ENCODE assay signal across 9 mouse cellular contexts in genomic region chr13:73263128-73263971, GRCm38 (mm10). TPM values are rescaled to one million over a fixed set of nuclear protein-coding genes. Genes with fewer than 3 reads are reported as not detected.
DNase-seq lines count a peak whose midpoint lies in the region; ATAC-seq and TF ChIP-seq lines count a peak whose summit lies in the region.
"Had no signal": no experiment of that assay in that cellular context is flagged by ENCODE, and none has a peak within 500 bp of the region (broad histone marks: within the 10 kb centered on the region; RNA-seq: fewer than 3 reads in every experiment).

No protein-coding gene starts in this region.

- peak overlapping the region; percentile 42 for H3K4me2 ChIP-seq in lung, postnatal 0 days (replicated peaks; ENCODE audit: low read depth, low read length)
- H3K4me2 ChIP-seq in limb, embryonic 11.5 days (ENCODE audit: low read depth, severe bottlenecking): peak overlapping the region; percentile 25
- H3K4me2 ChIP-seq in stomach, postnatal 0 days (replicated peaks; ENCODE audit: low read depth): peak overlapping the region; percentile 31

- no peak overlapping the region for H3K27ac ChIP-seq in lung, postnatal 0 days (ENCODE audit: low read length)
- no peak overlapping the region for H3K27ac ChIP-seq in limb, embryonic 11.5 days (replicated peaks; ENCODE audit: low read depth, low read length)
- H3K27ac ChIP-seq in stomach, postnatal 0 days (replicated peaks): no peak overlapping the region

- no peak overlapping the region for H3K9ac ChIP-seq in lung, postnatal 0 days (replicated peaks; ENCODE audit: low read depth)
- H3K9ac ChIP-seq in limb, embryonic 11.5 days (ENCODE audit: low read length): no peak overlapping the region
- no peak overlapping the region for H3K9ac ChIP-seq in stomach, postnatal 0 days (ENCODE audit: low read length)

- intact Hi-C loops in left cerebral cortex, postnatal 14 days (cut with DNase I): loop anchor here (5.0 kb wide), 2 partner anchors 636 to 971 kb away; partner anchors contain the start of gene Irx2

- peak overlapping the region; percentile 26 for H3K4me3 ChIP-seq in lung, postnatal 0 days (ENCODE audit: low read depth, low read length)
- peak overlapping the region; percentile 6; the same call in 1 of the 2 replicates for H3K4me3 ChIP-seq in limb, embryonic 11.5 days (ENCODE audit: low read depth, low read length)
- peak overlapping the region; percentile 15 for H3K4me3 ChIP-seq in stomach, postnatal 0 days (ENCODE audit: low read depth, low read length)

- H3K9me3 ChIP-seq in lung, postnatal 0 days (ENCODE audit: low read length): no peaks in the 10 kb centered on the region
- H3K9me3 ChIP-seq in limb, embryonic 11.5 days (ENCODE audit: control insufficient read depth, low read length): no peaks in the 10 kb centered on the region
- H3K9me3 ChIP-seq in stomach, postnatal 0 days (ENCODE audit: control insufficient read depth, low read length): no peaks in the 10 kb centered on the region

- peaks cover 93% of the 10 kb centered on the region for H3K27me3 ChIP-seq in lung, postnatal 0 days (replicated peaks; ENCODE audit: insufficient read depth, low read length)
- H3K27me3 ChIP-seq in limb, embryonic 11.5 days (ENCODE audit: control insufficient read depth, insufficient read depth, low read length): peaks cover 97% of the 10 kb centered on the region
- H3K27me3 ChIP-seq in stomach, postnatal 0 days (ENCODE audit: control insufficient read depth, insufficient read depth, low read length): peaks cover 57% of the 10 kb centered on the region

- no peak for DNase-seq in lung, postnatal 0 days (ENCODE audit: low spot score)
- DNase-seq in lung, postnatal 25 days (ENCODE audit: low spot score): no peak
- peak; percentile 71 for DNase-seq in heart, postnatal 4 days
- DNase-seq in limb, embryonic 11.5 days (ENCODE audit: low spot score): peak; percentile 68
- no peak for DNase-seq in stomach, postnatal 0 days (ENCODE audit: low spot score)
- DNase-seq in cerebellum, adult 11-12 months: no peak
- DNase-seq in spleen, adult 12 weeks (ENCODE audit: low spot score): no peak
- DNase-seq in left cerebral cortex, postnatal 14 days (ENCODE audit: low spot score in 2 of 2): no peak

- no peak for TF ChIP-seq CTCF in lung, postnatal 0 days (IDR thresholded peaks at IDR 0.05)
- TF ChIP-seq CTCF in stomach, postnatal 0 days (IDR thresholded peaks at IDR 0.05; ENCODE audit: low read depth): no peak

- TF ChIP-seq EP300 in lung, postnatal 0 days (IDR thresholded peaks at IDR 0.05): no peak
- no peak for TF ChIP-seq EP300 in stomach, postnatal 0 days (optimal IDR thresholded peaks at IDR 0.05)

- WGBS in lung, postnatal 0 days: 2% methylated on average over 40 of the region's 40 CpGs
- WGBS in limb, embryonic 11.5 days: 1% methylated on average over 40 of the region's 40 CpGs
- WGBS in stomach, postnatal 0 days: 3% methylated on average over 40 of the region's 40 CpGs

- H3K36me3 ChIP-seq in lung, postnatal 0 days (ENCODE audit: insufficient read depth, low read length): no peaks in the 10 kb centered on the region
- H3K36me3 ChIP-seq in limb, embryonic 11.5 days (ENCODE audit: control insufficient read depth, insufficient read depth, low read length): no peaks in the 10 kb centered on the region
- H3K36me3 ChIP-seq in stomach, postnatal 0 days (ENCODE audit: control insufficient read depth, insufficient read depth, low read length): no peaks in the 10 kb centered on the region

- ATAC-seq in lung, postnatal 0 days: no peak
- no peak for ATAC-seq in limb, embryonic 11.5 days (ENCODE audit: insufficient number of reproducible peaks, low FRiP score, low TSS enrichment, low read depth)
- no peak for ATAC-seq in stomach, postnatal 0 days (ENCODE audit: low FRiP score, low TSS enrichment)

- H3K4me1 ChIP-seq in lung, postnatal 0 days (ENCODE audit: insufficient read depth, low read depth, low read length): peaks cover 9% of the 10 kb centered on the region
- H3K4me1 ChIP-seq in limb, embryonic 11.5 days (ENCODE audit: control insufficient read depth, insufficient read depth, low read length): peaks cover 14% of the 10 kb centered on the region
- H3K4me1 ChIP-seq in stomach, postnatal 0 days (replicated peaks; ENCODE audit: control insufficient read depth, insufficient read depth): no peaks in the 10 kb centered on the region

RNA-seq across cellular contexts. Expression of gene Irx4, which starts 3.1 kb away (rescaled TPM):
- not detected in 2 replicates for polyA plus RNA-seq in lung, postnatal 0 days (2015; fragmentation: Nextera tagmentation; extraction: Ambion mirVana)
- 10 to 100 TPM; 53.3 to 64.3 TPM for total RNA-seq in heart, postnatal 4 days (2021)
- polyA plus RNA-seq in limb, embryonic 11.5 days (2014; fragmentation: Nextera tagmentation; extraction: Ambion mirVana): 2.8 and 3.1 TPM in 2 replicates
- not detected in 2 replicates for polyA plus RNA-seq in stomach, postnatal 0 days (2015; fragmentation: Nextera tagmentation; extraction: Ambion mirVana)
- not detected for total RNA-seq in left cerebral cortex, postnatal 14 days (2021)
- total RNA-seq: hematopoietic stem cell, adult 5-6 weeks had no signal

Comparison
In these comparisons a context has a peak if more than half of its experiments do, and no peak if none do; other contexts are left out.
1. DNase-seq: peak in heart, postnatal 4 days (single experiment) and limb, embryonic 11.5 days (single experiment); none in lung, postnatal 0 days (single experiment), lung, postnatal 25 days (single experiment), stomach, postnatal 0 days (single experiment), cerebellum, adult 11-12 months (single experiment), spleen, adult 12 weeks (single experiment) and left cerebral cortex, postnatal 14 days (0 of 2).
2. Peak in every context shown above with its lines, with median percentiles within 50 percentile points of each other: H3K4me2 ChIP-seq and H3K4me3 ChIP-seq.